Mouse (Mus musculus) midbrain, embryonic 11.5 days (tissue): ENCODE data around the gene Dda1. TPM values are rescaled to one million over a fixed set of nuclear protein-coding genes. Genes with fewer than 3 reads are reported as not detected.

Source experiments
- ATAC-seq: fragments of 200-750 bp; cut with Nextera tagmentation; 2 replicates; pipeline ENCODE4 v1.8.0; 2017; ENCODE audit warnings: moderate TSS enrichment, moderate library complexity; ENCODE audit not compliant: low FRiP score
- DNase-seq: peaks from one replicate; pipeline ENCODE4 v3.0.0; 2015; ENCODE audit warnings: low spot score; ENCODE audit errors: missing footprints
- H3K27ac ChIP-seq: fragments of 300-500 bp; sonication (generic); 2 replicates; pipeline ENCODE4 v1.5.1; 2014; ENCODE audit warnings: low read depth, low read length
- H3K27me3 ChIP-seq: fragments of 300-500 bp; sonication (generic); 2 replicates; pipeline ENCODE4 v1.6.1; 2014; ENCODE audit warnings: mild to moderate bottlenecking, low read length, moderate library complexity, mixed read lengths; ENCODE audit not compliant: control insufficient read depth, insufficient read depth
- H3K36me3 ChIP-seq: fragments of 300-500 bp; sonication (generic); 2 replicates; pipeline ENCODE4 v1.6.1; 2014; ENCODE audit warnings: mild to moderate bottlenecking, low read length, moderate library complexity, mixed read lengths; ENCODE audit not compliant: control insufficient read depth, insufficient read depth
- H3K4me1 ChIP-seq: fragments of 300-500 bp; sonication (generic); 2 replicates; pipeline ENCODE4 v1.6.1; 2014; ENCODE audit warnings: low read length; ENCODE audit not compliant: control insufficient read depth, insufficient read depth
- H3K4me2 ChIP-seq: fragments of 300-500 bp; sonication (generic); 2 replicates; pipeline ENCODE4 v1.6.1; 2014; ENCODE audit warnings: mild to moderate bottlenecking, moderate library complexity
- H3K4me3 ChIP-seq: fragments of 300-500 bp; sonication (generic); 2 replicates; pipeline ENCODE4 v1.5.1; 2014; ENCODE audit warnings: low read depth, low read length
- H3K9ac ChIP-seq: fragments of 300-500 bp; sonication (generic); 2 replicates; pipeline ENCODE4 v1.6.1; 2014; ENCODE audit warnings: low read length
- H3K9me3 ChIP-seq: fragments of 300-500 bp; sonication (generic); 2 replicates; pipeline ENCODE4 v1.6.1; 2016; ENCODE audit warnings: low read length; ENCODE audit not compliant: control insufficient read depth
- WGBS: fragments of 180-500 bp; shearing (Covaris S2); extraction: QIAGEN DNeasy Blood & Tissue Kit; methylation state at CpG from one replicate; pipeline ENCODE4 v1.1.7; 2014; 5-methylcytosine and 5-hydroxymethylcytosine counted together
- polyA plus RNA-seq: library from polyadenylated mRNA; unstranded; fragments of >200 nt; fragmentation: Nextera tagmentation; extraction: Ambion mirVana; gene quantifications from 2 replicates; pipeline ENCODE4 v1.2.1, GENCODE M21; 2014

The Dda1 gene
- polyA plus RNA-seq, 1 experiment from 2014 or later, result 129 TPM

DNA sequence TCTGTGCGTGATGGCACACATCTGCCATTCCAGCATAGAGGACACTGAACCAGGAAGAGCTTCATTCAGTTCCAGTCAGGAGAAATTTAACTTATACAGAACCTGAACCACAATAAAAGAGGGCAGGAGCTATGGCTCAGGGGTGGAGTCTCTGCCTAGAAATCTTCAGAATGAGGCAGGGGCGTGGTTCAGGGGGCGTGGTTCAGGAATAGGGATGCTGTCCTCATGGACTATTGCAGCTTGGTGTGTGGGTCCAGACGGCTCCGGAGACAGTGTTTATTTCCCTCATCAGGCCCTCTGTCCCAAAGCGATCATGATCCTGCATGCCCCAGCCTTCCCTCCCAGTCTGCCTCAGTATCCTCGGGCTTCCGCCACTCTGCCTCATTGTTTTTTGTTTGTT is 14.3 kb upstream of the Dda1 start:
- Histone ChIP-seq H3K4me1 (no peaks in the 10 kb centered on the region), H3K27ac (no peak overlapping the region), H3K36me3 (peaks cover 2% of the 10 kb centered on the region; the same call in 1 of the 2 replicates), H3K27me3 (no peaks in the 10 kb centered on the region), H3K4me3 (no peak overlapping the region), H3K9ac (no peak overlapping the region), H3K4me2 (no peak overlapping the region), H3K9me3 (no peaks in the 10 kb centered on the region)
- 74% methylated on average over 8 of the region's 8 CpGs for WGBS
- DNase-seq (no peak), ATAC-seq (no peak)

DNA sequence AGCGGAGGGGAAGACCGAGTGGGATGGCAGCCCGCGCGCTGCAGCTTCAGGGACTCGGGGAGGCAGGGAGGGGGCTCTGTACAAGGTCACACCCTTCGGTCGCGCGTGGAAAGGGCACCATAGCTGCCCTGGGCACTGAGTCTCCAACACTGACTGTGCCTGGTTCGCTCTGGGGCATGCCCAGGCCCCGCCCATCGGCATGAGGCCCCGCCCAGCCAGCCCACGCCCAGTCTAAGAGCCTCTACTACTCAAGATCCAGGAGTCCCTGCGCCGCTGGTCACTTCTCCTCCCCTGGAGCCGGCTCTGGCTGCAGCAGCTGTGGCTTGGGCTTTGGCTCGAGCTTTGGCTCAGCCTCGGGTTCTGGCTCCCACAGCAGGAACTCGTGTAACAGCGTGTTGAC is 12.1 kb upstream of the Dda1 start:
- H3K27me3 ChIP-seq, result no peaks in the 10 kb centered on the region
- 31% methylated on average over 22 of the region's 22 CpGs for WGBS
- H3K4me3 ChIP-seq, result no peak overlapping the region
- peaks cover 2% of the 10 kb centered on the region; the same call in 1 of the 2 replicates for H3K36me3 ChIP-seq
- peak; percentile 48; the same call in 1 of the 2 replicates for ATAC-seq
- no peak overlapping the region for H3K4me2 ChIP-seq
- peaks cover 3% of the 10 kb centered on the region; the same call in 1 of the 2 replicates for H3K4me1 ChIP-seq
- DNase-seq, result no peak
- no peak overlapping the region for H3K27ac ChIP-seq
- H3K9ac ChIP-seq, result no peak overlapping the region
- H3K9me3 ChIP-seq, result no peaks in the 10 kb centered on the region

DNA sequence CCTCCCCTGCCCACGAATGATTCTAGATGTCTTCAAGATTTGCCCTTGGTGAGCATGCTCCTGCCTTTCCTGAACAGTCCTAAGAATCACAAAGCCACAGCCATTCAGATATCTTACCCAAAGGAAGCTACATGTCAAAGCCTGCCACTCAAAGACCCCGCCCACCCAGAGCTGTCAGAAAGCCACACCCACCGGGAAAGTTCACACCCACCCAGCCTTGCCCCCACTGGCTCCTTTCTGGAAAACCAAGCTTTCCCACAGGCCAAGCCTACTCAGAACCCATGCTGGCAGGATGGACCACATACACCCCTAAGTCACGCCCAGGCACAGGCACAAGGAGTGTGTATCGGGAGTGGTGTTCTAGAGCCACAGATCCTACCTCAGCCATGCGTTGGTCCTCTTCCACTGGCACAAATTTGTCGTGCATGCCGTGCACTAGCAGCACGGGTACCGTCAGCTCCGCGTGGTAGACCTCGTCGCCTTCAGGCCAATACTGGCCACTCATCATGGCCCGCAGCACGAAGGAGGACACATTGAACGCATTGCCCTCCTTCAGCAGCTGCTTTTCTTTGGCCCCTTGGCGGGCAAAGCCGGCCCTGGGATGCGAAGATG is 11.2 kb upstream of the Dda1 start:
- H3K9ac ChIP-seq, result no peak overlapping the region
- H3K4me1 ChIP-seq, result peaks cover 9% of the 10 kb centered on the region; the same call in 1 of the 2 replicates
- H3K9me3 ChIP-seq, result no peaks in the 10 kb centered on the region
- no peak overlapping the region for H3K4me3 ChIP-seq
- H3K4me2 ChIP-seq, result no peak overlapping the region
- ATAC-seq (no peak), DNase-seq (peak; percentile 10)
- H3K36me3 ChIP-seq, result peaks cover 2% of the 10 kb centered on the region; the same call in 1 of the 2 replicates
- H3K27me3 ChIP-seq, result no peaks in the 10 kb centered on the region
- 84% methylated on average over 20 of the region's 20 CpGs for WGBS
- H3K27ac ChIP-seq, result no peak overlapping the region

- DNase-seq (no peak), ATAC-seq (no peak)
- Histone ChIP-seq H3K9ac (no peak overlapping the region), H3K9me3 (no peaks in the 10 kb centered on the region), H3K4me2 (no peak overlapping the region), H3K4me1 (peaks cover 23% of the 10 kb centered on the region), H3K4me3 (no peak overlapping the region), H3K27ac (no peak overlapping the region), H3K27me3 (no peaks in the 10 kb centered on the region), H3K36me3 (peaks cover 2% of the 10 kb centered on the region; the same call in 1 of the 2 replicates)
- 91% methylated on average over 6 of the region's 6 CpGs for WGBS
These were observed 8.3 kb upstream of the Dda1 start for GRCm38 (mm10) chr8:71460716-71461115.

DNA sequence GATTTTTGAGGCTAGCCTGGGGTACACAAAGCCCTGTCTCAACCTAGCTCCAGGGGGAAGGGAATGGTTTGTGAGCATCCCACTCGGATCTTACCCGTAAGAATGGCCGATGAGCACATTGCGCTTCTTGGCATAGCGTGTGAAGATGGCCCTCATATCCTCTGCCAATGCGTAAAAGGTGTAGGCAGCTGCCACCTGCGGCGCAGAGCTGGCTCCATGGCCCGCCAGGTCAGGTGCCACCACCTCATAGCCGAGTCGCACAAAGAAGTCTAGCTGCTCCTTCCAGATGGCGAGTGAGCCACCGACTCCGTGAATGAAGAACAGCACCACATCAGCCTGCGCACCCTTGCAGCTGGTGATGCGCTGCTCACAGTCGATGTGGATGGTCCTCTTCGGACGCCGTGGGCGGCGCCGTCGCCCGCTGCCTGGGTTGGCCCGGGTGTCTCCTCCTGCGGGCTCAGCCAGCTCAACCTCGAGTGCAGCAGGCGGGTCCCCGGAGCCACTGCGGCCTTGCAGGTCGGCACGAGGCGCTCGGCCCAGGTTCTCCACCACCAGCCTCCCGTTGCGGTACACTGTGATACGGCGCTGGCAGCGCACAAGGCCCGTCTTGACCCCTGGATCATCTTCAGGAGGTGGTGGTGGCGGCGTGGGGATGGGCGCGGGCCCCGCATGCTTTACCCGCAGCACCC is 7.7 kb upstream of the Dda1 start:
- peaks cover 2% of the 10 kb centered on the region; the same call in 1 of the 2 replicates for H3K36me3 ChIP-seq
- no peaks in the 10 kb centered on the region for H3K27me3 ChIP-seq
- ATAC-seq (no peak), DNase-seq (peak; percentile 76)
- 77% methylated on average over 47 of the region's 47 CpGs for WGBS
- H3K4me3 ChIP-seq, result no peak overlapping the region
- no peak overlapping the region for H3K27ac ChIP-seq
- H3K9me3 ChIP-seq, result no peaks in the 10 kb centered on the region
- peaks cover 25% of the 10 kb centered on the region for H3K4me1 ChIP-seq
- no peak overlapping the region for H3K4me2 ChIP-seq
- H3K9ac ChIP-seq, result no peak overlapping the region

- Histone ChIP-seq H3K9me3 (no peaks in the 10 kb centered on the region), H3K27me3 (no peaks in the 10 kb centered on the region), H3K9ac (no peak overlapping the region; the same call in 1 of the 2 replicates), H3K4me1 (peaks cover 25% of the 10 kb centered on the region), H3K4me2 (peak overlapping the region; percentile 67), H3K36me3 (peaks cover 2% of the 10 kb centered on the region; the same call in 1 of the 2 replicates), H3K4me3 (peak overlapping the region; percentile 79), H3K27ac (no peak overlapping the region)
- ATAC-seq (no peak), DNase-seq (no peak)
- 84% methylated on average over 4 of the region's 4 CpGs for WGBS
These were observed 6.8 kb upstream of the Dda1 start for GRCm38 (mm10) chr8:71462191-71462590.

- peak; percentile 90 for DNase-seq
- H3K4me3 ChIP-seq, result peak overlapping the region; percentile 79
- WGBS, result 9% methylated on average over 16 of the region's 16 CpGs
- H3K36me3 ChIP-seq, result peaks cover 2% of the 10 kb centered on the region; the same call in 1 of the 2 replicates
- no peak overlapping the region for H3K27ac ChIP-seq
- H3K9ac ChIP-seq, result peak overlapping the region; percentile 85
- H3K4me1 ChIP-seq, result peaks cover 25% of the 10 kb centered on the region
- ATAC-seq, result peak; percentile 0
- H3K27me3 ChIP-seq, result no peaks in the 10 kb centered on the region
- peak overlapping the region; percentile 67 for H3K4me2 ChIP-seq
- no peaks in the 10 kb centered on the region for H3K9me3 ChIP-seq
These were observed 6.2 kb upstream of the Dda1 start for GRCm38 (mm10) chr8:71462786-71463185.

DNA sequence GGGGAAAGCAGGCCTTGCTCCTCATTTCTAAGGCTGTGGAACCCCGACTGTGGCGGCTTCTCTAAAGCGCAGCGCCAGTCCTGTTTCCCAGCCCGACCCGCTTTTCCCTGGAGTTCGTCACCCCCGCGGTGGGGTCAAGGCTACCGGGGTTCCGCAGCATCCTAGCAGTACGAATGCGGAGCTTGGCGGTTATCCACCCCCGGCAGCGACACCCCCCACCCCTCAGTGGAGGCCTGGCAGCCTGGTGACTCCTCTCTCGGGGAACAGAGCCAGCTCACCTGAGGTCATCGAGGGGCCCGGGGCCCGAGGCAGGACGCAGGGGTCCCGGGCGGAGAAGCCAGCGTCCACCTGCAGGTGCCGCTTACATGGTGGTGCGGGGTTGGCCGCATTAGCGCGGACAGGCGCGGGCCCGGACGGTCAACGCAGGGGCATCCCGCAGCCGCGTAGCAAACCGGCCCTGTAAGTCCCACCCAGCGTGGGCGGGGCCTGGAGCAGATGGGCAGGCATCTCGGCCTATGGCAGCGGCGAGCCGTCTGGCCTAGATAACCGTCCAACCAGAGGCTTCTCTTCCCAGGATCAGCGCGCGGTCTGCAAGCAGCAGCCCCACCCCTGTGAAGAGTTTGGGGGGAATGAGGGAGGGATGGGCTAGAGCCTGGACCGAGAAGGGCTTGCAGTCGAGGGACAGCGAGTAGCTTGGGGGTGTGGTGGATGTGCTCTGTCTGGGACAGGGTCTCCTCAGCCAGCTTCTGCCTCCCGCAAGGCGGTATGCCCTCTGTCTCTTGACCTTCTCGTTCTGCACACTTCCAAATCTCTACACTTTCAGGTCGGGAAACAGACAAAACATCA is 5.6 kb upstream of the Dda1 start, which contains the start of gene Abhd8:
Gene Abhd8, minus strand, starts transcription at position 468 of the 846 bp plus-strand sequence.
- Histone ChIP-seq H3K9ac (peak within 1 kb of the TSS; percentile 85), H3K4me3 (peak within 1 kb of the TSS; percentile 79), H3K4me2 (peak within 1 kb of the TSS; percentile 67), H3K9me3 (no peaks in the 10 kb centered on the region), H3K36me3 (no peaks in the 10 kb centered on the region; the same call in 1 of the 2 replicates), H3K27ac (0 out of 2 replicates have a peak within 1 kb of the TSS, but pooled peaks have one; percentile 0), H3K27me3 (no peaks in the 10 kb centered on the region), H3K4me1 (peaks cover 25% of the 10 kb centered on the region)
- DNase-seq (peak; percentile 100), ATAC-seq (peak; percentile 85)
- under 1% methylated on average over 55 of the region's 55 CpGs for WGBS
